Mouse (Mus musculus) layer of hippocampus, adult 18-20 months (tissue): Measurements from ENCODE around the gene Fntb. TPM values are rescaled to one million over a fixed set of nuclear protein-coding genes. Genes with fewer than 3 reads are reported as not detected.

Experiments used
- DNase-seq, 2 experiments: peaks; one replicate each; pipeline ENCODE4 v3.0.0; 2022; ENCODE audit warnings: low spot score in 2 of 2
- total RNA-seq, 2 experiments: library from RNA; stranded (reverse); gene quantifications; 2 replicates each; pipeline ENCODE4 v1.2.3; 2021

Fntb gene
- total RNA-seq, 2 experiments from 2014 or later = 25.1 to 26.8 TPM

DNA sequence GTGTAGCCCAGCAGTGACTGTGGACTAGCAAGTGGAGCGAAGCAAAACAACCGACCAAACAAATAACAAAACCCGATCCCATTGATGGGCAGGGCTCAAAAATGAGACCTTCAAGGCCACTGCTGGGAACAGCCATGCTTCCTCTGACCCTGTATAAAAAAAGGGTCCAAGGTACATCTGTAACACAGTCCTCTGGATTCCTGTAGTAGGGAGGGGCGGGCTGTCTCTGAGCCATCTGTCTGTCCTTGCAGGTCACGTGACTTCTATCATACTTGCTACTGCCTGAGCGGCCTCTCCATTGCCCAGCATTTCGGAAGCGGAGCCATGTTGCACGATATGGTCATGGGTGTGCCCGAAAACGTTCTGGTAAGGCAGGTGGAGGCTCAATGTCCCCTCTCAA, 150.8 kb downstream of the Fntb start:
- DNase-seq = no peak

DNA sequence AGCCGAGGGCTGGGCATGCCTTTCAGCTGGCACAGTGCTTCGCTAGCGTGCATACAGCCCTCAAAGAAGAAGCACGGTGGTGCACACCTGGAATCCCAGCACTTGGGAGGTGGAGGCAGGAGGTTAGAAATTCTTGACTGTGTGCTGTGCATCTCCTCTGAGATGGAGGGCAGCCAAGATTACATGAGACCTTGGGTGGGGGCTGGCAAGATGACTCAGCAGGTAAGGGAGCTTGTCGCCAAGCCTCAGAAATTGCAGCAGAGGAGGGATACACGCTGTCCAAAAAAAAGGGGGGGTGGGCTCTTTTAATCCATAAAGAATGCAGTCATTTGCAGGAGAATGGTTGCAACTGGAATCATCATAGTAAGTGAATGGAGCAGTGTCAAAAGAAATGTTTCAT, 152.7 kb downstream of the Fntb start:
- DNase-seq = no peak

DNA sequence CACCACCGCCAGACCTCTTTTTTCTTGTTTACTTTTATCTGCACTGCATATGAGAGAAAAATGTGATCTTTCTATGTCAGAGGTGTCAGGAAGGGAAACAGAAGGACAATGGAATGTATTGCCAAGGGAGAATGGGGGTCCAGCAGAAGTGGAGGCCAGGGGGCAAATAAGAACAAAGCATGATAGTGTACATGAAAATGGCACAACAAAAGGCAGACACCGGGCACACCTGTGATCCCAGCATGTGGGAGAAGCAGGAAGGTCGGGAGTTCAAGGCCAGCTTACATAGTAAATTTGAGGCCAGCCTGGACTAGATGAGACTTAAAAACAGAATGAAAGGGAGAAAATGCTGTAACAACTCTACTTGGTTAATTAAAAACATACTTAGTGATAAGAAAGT, 153.5 kb downstream of the Fntb start:
- DNase-seq = no peak

DNA sequence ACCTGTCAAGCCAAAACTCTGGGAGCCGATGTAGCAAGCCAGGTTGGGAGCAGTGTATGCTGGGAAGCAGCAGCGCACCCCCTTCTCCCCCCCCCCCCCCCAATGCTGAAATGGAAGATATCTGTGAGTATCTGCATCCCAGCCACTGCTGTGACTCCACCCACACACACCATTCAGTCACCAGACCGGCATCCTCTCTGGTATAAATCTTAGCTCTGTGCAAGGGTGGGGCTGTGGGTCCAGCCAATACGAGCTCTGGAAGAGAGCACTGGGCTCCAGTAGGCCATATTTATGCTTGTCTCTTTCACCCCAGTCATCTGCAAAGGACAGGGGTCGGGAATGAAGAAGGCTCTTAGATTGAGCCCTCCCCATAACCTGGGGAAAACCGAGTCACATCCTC, 155.0 kb downstream of the Fntb start:
- DNase-seq = no peak

DNA sequence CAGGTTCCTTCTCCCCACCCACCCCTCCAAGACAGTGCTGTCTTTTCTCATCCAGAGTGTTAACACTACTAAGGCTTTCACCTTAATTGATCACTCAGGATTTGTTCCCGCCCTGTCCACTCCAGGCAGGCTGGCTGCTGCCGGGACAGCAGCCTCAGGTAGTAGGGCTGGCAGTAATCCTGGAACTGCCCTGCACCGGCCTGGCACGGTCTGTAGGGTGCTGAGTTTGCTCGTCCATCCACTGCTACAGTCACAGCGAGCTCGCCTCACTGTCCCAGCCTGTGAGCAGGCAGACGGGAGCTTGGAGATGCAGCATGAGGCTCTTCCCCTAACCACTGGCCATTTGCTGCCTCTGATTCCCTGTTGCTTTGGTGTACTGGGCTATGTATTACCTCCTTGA, 155.6 kb downstream of the Fntb start:
- DNase-seq = no peak

DNA sequence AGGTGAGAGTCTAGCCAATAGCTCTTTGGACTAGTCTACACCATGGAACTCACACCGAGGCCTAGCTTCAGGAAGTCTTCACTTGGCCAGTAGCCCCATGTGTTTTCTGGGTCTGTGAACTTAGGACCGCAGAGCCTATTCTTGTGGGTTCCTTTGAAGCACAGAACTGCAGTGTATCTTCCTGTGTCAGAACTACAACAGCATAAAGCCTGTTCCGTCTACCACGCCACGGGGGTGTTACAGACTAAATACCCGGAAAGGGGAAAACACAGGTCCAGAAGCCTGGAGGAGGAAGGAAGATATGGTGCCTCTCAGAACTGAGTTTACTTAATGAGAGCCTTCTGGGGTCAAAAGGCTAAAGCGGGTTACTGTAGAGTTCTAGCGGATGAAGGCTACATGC, 157.7 kb downstream of the Fntb start:
- DNase-seq = no peak

DNA sequence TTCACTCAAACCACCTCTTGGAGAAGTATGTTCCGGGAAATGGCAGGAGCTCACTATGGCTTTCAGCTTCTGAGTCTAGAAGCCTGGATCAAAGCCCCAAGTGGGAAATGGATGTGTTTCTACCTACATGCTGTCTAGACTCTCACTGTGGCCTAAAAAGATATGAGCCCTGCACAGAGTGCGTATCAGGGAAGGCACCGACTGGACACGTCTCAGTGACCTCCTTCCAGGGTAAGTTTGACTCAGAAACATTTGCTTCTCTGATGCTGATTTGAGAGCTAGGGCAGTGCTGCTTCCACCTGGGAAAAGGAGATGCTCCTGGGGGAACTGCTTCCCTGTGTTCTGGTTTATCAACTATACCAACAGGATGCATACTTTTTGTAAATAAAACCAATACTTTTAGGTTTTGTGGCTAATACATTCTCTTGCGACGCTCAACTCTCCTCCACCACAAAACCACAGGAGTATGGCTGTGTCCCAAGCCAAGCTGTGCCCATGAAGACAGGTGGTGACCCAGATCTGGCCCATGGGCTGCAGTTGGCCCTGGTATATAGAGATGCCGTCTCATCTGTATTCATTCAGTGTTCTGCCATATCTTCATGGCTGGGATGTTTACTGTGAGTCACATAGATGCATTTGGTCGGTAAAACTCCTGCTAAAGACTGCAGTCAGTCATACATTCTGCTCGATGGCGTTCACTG, 159.7 kb downstream of the Fntb start:
- no peak for DNase-seq

DNA sequence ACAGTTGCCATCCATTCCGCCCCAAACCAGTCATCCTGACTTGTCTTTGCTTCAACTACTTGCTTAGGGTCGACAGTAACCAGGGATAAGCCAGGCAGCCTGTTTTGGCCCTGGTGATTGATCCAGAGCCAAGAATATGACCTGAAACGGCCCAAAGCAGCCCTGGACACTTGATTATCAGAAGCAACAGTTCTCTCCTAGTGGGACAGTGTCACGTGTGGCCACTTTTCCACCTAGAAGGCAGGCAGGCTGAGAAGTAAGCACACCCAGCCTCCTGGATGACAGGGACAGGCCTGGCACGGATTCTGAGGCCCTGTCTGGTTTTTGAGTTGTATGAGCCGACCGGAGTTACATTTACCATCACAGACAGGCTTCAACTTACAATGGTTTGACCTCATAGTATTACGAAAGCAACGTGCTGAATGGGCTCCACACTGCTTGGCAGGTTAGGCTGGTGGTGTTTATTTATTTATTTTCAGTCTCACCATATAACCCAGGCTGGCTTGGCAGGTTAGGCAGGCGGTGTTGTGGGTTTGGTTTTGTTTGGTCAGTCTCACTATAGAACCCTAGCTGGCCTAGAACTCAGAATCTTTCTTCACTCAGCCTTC, 161.1 kb downstream of the Fntb start:
- no peak for DNase-seq

DNA sequence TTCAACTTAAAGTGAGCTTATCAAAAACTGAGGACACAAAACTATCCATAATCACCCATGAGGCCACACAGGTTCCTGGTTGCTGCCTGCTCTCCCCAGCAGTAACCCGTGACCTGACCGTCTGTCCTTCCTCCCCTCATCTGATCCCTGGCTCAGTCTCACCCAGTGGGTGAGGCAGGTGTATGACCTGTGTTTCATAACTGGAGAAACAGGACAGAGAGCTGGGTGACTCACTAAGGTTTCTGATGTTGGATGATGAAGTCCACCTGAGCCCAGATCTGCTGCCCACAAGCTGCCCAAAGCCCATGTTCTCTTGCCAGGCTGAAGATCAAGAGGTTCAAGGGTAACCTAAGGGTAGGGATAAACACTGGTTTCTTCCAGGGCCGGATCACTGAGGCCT, 161.6 kb downstream of the Fntb start:
- no peak for DNase-seq

DNA sequence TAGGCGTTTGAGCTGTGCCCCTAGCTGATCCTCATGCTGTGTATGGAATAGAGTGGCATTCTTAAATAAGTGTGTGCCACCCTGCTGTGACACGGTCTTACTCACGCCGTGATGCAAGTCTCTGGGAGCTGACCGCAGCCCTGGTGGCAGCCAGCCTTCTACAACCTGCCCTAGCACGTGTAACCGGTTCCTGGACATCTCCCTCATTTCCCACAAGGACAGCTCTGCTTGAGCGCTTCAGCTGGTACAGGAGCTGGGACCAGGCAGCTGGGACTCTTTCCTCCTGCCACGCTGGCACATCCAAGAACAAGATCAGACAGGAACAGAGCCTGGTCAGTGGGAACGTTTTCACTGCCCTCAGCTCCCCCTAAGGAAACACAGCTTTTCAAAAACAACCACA, 162.2 kb downstream of the Fntb start:
- DNase-seq = no peak

DNA sequence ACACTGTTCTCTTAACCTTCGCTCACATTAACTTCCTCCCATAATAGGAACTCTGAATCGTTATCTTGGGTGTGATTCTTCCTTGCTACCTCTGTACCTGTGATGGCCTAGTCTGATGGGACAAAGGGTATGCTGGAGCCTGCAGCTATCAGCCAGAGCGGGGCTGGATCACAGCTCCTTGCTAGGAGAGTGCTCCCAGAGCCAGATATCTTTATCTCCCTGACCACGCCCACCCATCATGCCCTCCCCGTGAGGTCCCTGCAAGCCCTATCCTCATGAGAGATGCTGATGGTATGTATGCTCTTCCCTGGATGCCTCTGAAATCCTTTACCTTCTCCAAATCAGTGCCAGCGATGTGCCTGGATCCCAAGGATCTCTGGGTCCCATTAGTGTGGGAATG, 164.8 kb downstream of the Fntb start:
- DNase-seq = no peak

DNA sequence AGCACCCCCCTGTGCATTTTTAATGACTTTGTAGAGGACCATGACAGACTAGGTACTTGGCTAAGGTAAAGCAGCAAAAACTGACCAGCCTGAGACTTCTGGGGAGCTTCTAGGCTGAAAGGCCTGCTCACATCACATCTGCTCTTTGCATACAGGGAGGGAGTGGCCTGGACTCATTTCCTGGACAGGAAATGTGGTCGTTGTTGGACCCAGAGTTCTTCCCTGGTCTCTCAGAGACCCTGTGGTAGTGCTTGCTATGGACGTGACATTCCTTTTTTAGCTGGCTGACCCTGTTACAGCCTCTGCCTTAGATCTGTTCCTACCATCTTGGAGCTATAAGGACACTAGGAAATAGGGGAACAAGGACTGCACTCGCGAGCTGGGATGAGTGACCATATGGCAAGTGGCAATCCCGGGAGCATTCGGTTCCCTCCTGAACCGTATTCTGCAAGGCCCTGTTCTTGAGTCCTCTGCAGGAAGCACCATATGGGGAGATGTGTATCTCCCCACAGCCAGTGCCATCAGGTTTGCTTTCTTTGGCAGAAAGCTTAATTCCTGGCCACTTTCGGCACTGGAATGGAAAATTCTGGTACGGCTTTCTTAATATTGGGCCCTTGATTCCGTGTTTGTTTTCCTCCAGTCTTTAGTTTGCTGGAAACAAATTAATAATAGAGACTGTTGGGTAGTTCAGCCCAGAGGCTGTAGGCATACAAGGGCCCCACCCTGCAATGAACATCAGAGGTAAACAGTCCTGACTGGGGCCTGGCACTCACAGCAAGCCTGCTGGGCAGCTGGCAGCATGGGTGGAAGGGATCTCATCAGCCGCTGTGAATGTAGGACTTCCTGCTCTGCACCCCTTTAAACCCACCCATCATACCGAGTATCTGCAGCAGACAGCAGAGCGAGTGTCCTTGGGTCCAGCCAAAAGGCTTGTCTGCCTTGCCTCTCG, 166.6 kb downstream of the Fntb start:
- no peak for DNase-seq

DNA sequence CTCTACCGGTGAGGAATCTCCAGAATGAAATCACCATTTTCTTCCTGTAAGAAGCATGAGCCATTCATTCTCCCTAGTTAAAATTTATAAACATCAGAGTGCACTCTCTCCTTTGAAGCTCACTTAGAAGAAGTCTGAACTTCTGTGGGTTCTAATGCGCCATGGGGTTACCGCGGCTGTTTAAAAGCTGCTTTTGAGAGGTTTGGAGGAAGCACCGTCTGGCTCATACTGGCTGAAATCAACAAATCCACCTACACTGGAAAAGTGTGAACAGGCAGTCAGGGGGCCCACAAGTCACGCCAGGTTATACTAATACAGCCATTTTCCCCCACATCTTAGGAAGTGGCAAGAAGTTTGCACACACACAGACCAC, 167.3 kb downstream of the Fntb start:
- peak in 1 of 2 experiments; percentile 20 for DNase-seq

DNA sequence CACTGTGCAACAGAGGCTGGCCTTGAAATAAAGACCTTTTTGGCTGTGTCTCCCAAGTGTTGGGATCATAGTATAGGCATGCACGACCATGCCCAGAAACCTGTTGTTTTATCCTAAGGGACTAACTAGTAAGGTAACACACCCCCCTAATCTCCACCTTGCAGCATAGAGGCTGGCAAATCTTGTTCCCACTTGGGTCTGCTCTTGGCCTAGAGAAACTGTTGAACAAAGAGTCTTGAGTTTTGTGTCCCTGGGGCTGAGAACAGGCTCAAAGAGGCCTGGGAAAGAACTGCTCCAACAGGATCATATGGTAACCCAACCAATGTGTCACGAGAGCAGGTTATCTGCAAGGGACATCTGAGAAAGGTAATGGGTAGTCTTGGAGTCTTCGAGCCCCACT, 169.0 kb downstream of the Fntb start:
- no peak for DNase-seq

DNA sequence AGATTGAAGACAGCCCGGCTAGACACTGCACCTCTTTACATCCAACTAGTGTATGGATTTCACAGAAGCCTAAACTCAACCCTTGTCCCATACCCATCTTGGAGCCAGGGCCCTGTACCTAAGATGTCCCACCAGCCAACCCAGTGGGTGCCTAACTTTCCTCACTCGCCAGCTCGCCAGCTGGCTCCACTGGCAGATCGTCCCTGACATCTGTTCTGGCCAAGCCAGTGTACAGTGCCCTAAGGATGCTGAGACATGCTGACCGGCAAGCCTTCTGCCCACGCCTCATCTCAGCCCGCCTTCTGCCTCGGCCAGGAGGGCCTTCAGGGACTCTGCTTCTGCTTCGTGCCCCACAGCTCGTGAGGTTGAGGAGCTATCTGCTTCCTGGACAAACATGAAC, 170.8 kb downstream of the Fntb start:
- DNase-seq = no peak

DNA sequence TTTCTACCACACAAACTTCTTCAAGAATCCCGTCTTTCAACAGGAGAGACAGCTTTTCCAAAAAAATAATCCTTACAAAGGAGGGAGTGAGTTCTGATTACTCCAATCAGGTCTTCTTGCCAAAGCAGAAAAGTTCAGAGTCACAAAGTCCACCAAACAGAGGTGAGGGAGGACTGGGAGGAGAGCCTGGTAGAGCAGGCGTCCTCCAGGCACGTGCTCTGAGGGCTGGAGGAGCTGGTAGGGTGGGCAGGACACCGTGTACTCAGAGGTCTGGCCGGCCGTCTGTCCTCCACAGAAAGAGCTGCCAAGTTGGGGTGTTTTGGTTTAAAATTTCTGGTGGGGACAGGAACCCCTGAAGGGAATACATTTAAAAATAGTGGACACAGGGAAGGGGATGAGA, 172.6 kb downstream of the Fntb start:
- DNase-seq = no peak

DNA sequence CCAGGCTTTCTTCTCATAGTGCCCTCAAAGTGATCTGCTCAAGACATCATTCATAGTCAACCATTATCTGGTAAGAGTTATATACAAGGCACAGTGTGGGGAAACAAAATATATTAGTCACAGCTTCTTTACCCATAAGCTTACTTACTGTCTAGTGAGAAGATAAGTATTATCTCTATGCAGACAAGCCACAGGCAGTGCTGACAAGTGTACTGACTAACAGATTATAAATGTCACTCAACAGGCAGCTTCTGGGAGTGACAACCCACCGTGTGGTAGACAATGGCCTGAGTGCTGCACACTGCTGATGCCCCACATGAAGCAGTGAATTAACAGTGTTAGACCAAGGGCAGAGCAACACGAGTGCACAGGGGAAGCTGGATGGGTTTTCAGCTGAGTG, 176.1 kb downstream of the Fntb start:
- no peak for DNase-seq

DNA sequence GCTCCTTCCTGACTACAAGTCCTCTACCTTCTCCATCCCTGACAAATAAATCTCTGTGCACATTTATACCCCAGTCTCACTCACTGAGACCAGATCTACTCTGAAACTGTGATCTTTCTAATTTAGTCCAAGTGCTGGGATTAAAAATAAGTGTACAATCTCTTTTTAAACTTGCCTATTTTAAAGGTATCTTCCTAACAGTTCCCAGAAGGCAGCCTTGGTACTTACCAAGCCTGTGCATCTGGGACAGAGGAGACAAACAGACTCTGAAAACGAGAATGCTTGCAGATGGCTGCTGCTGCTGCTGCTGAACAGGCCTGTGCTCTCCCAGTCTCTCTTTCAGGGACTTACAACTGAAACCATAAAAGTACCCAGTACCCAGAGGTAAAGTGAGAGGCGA, 177.1 kb downstream of the Fntb start:
- DNase-seq = no peak

DNA sequence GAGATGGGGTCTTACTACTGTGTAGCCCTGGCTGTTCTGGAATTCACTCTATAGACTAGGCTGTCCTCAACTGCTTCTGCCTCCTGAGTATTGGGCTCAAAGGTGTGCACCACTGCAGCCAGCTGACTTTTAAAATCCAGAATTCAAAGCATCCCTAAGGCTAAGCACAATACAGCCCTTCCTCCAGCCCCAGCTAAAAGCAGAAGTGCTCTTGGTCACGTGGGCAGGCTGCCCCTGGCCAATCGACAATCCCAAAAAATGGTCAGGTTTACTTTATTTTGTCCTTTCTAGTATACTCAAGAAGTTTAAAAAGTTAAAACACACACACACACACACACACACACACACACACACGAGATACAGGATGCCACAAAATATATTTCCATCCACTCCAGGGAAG, 177.7 kb downstream of the Fntb start:
- DNase-seq = no peak

DNA sequence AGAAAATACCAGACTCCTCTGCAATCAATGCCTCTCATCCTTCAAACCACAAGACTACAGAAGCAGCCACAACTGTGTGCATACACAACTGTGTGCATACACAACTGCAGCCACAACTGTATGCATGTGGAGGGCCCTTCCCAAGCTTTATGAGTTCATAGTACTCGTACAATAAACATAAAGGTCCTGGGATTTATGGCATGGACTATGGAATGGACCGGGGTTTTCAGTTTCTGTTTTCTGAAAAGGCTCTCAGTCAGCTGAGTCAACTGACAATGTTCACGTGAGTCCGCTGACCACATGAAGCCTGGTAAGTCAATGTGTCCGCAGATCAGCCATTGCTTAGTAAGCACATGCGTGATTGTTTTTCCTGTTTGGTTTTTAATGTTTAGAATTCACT, 178.1 kb downstream of the Fntb start:
- DNase-seq = no peak

DNA sequence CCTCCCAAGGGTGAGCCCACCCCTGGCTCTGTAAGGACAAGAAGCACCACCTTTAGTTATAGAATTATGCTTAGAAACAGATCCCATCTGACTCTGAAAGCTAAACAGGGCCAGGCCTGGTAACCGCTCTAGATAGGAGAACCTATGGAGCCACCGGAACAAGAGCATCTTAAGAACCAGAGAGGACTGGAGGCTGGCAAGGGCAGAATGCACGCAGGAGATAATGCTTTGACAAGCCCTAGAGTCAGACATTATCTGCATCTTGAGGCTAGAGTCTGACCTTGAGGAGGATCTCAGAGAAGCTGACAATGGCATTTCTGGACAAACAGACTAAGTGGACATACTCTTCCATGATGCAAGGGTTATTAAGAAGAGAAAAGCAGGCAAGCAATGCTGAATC, 182.1 kb downstream of the Fntb start:
- no peak for DNase-seq

DNA sequence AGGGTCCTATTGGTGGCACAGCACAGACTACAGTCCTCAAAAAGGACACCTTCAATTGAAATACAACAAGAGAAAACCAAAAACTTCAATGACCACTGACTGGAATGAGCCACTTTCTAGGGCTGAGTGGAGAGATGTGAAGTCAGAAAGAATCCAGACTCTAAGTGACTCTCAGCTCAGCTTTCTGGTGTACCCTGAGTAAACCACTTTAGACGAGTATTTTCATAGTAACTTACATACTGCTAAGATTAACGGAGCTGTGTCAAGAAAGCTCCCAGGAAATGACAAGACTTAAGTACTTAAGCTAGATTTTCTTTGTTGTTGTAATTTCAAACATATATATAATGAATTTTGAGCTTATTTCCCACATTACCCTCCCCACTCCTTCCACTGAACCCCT, 182.8 kb downstream of the Fntb start:
- no peak for DNase-seq
